In the genomic region with DNA sequence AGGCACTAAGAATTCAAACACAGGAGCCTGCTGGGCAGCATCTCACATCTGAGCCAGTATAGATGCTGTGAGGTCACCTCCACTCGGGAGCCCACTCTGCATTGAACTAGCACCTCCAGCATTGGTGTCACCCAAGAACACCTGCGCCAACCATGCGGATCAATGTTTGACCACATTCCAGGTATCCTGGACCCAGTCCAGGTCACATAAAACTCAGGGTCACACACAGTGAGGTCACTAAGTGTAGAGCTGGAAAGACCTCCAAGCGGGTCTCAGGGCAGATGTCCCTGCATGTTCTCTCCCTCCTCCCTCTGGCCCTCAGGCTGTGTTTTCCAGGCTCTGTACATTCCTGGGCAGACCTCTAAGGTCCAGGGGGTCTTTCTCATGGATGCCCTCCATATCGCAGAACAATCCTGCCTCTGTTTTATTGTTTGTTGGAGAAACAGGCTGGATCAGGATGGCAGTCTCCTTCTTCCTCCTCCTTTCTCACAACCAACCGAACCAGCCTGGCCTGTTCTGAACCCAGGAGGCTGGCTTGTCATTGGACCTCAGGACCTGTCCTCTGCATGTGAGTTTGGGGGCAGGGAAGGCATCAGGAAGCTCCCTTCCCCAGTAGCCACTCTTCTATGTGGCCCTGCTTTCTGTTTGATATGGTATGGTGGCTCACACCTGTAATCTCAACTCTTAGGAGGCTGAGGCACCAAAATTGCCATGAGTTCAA, we compare ENCODE assay signal across 12 mouse cellular contexts. TPM values are rescaled to one million over a fixed set of nuclear protein-coding genes. Genes with fewer than 3 reads are reported as not detected.
DNase-seq lines count a peak whose midpoint lies in the region; ATAC-seq lines count a peak whose summit lies in the region.
"Had no signal": no experiment of that assay in that cellular context is flagged by ENCODE, and none has a peak within 500 bp of the region (broad histone marks: within the 10 kb centered on the region; RNA-seq: fewer than 3 reads in every experiment).

No protein-coding gene starts in this region.

- H3K9ac ChIP-seq in kidney, embryonic 16.5 days (replicated peaks; ENCODE audit: low read length) = no peak overlapping the region
- H3K9ac ChIP-seq in midbrain, embryonic 14.5 days (replicated peaks; ENCODE audit: low read length) = no peak overlapping the region

- peak; percentile 71 for ATAC-seq in kidney, embryonic 16.5 days (ENCODE audit: low FRiP score, low TSS enrichment)
- no peak for ATAC-seq in midbrain, embryonic 14.5 days (ENCODE audit: low FRiP score, low TSS enrichment)
- ATAC-seq: CD4-positive, CD25-positive, alpha-beta regulatory T cell, adult 4 months had no signal

- peak; percentile 38 to 73 for DNase-seq in urinary bladder, adult 18-20 months (ENCODE audit: low spot score in 2 of 2)
- DNase-seq in urinary bladder, postnatal 10 days (ENCODE audit: low spot score) = no peak
- DNase-seq in lung, postnatal 25 days (ENCODE audit: low spot score) = peak; percentile 31
- no peak for DNase-seq in midbrain, embryonic 14.5 days
- no peak for DNase-seq in frontal cortex, postnatal 10 days (ENCODE audit: low spot score in 2 of 2)
- no peak for DNase-seq in gastrocnemius, postnatal 25 days
- DNase-seq in thymus, postnatal 4 days = no peak
- DNase-seq: cerebellum, postnatal 25 days; heart, adult 11 months; right cerebral cortex, postnatal 25 days had no signal

- H3K27me3 ChIP-seq in kidney, embryonic 16.5 days (ENCODE audit: insufficient read depth, low read length) = no peaks in the 10 kb centered on the region
- no peaks in the 10 kb centered on the region for H3K27me3 ChIP-seq in midbrain, embryonic 14.5 days (ENCODE audit: control insufficient read depth, insufficient read depth, low read length)

- H3K36me3 ChIP-seq in kidney, embryonic 16.5 days (ENCODE audit: insufficient read depth, low read length) = no peaks in the 10 kb centered on the region
- H3K36me3 ChIP-seq in midbrain, embryonic 14.5 days (ENCODE audit: control insufficient read depth, insufficient read depth, low read length) = no peaks in the 10 kb centered on the region

- no peaks in the 10 kb centered on the region for H3K4me1 ChIP-seq in kidney, embryonic 16.5 days (ENCODE audit: insufficient read depth, low read length)
- no peaks in the 10 kb centered on the region for H3K4me1 ChIP-seq in midbrain, embryonic 14.5 days (ENCODE audit: control insufficient read depth, insufficient read depth, low read length)

- H3K4me3 ChIP-seq in kidney, embryonic 16.5 days (ENCODE audit: low read length) = no peak overlapping the region
- H3K4me3 ChIP-seq in midbrain, embryonic 14.5 days (replicated peaks; ENCODE audit: low read depth, low read length) = no peak overlapping the region

- H3K9me3 ChIP-seq in kidney, embryonic 16.5 days (ENCODE audit: low read length) = no peaks in the 10 kb centered on the region; the same call in 1 of the 2 replicates
- no peaks in the 10 kb centered on the region for H3K9me3 ChIP-seq in midbrain, embryonic 14.5 days (ENCODE audit: control insufficient read depth, low read length)

- WGBS in kidney, embryonic 16.5 days = 73% methylated on average over 6 of the region's 6 CpGs
- WGBS in midbrain, embryonic 14.5 days = 87% methylated on average over 6 of the region's 6 CpGs

- H3K4me2 ChIP-seq in kidney, embryonic 16.5 days (replicated peaks; ENCODE audit: low read depth, low read length) = no peak overlapping the region
- no peak overlapping the region for H3K4me2 ChIP-seq in midbrain, embryonic 14.5 days (ENCODE audit: low read length)

- H3K27ac ChIP-seq in kidney, embryonic 16.5 days (ENCODE audit: low read length) = peak overlapping the region; percentile 75
- H3K27ac ChIP-seq in midbrain, embryonic 14.5 days (replicated peaks; ENCODE audit: low read depth, low read length) = no peak overlapping the region

RNA-seq across cellular contexts. Expression of a gene that starts 45.0 kb away (rescaled TPM):
- 3.6 and 4.0 TPM in 2 replicates for polyA plus RNA-seq in kidney, embryonic 16.5 days (2015; fragmentation: Nextera tagmentation; extraction: Ambion mirVana)
- 9.1 and 9.4 TPM in 2 replicates for polyA plus RNA-seq in midbrain, embryonic 14.5 days (2014; fragmentation: Nextera tagmentation; extraction: Ambion mirVana)
- under 1 TPM; 0.05 to 0.08 TPM for total RNA-seq in gastrocnemius, postnatal 25 days (2021)

Comparison
In these comparisons a context has a peak if more than half of its experiments do, and no peak if none do; other contexts are left out.
1. DNase-seq: peak in urinary bladder, adult 18-20 months (2 of 2) and lung, postnatal 25 days (single experiment); none in urinary bladder, postnatal 10 days (single experiment), midbrain, embryonic 14.5 days (single experiment), frontal cortex, postnatal 10 days (0 of 2), gastrocnemius, postnatal 25 days (single experiment) and thymus, postnatal 4 days (single experiment).